Mouse (Mus musculus) neural tube, embryonic 11.5 days (tissue): ENCODE results near the gene Xpr1. TPM values are rescaled to one million over a fixed set of nuclear protein-coding genes. Genes with fewer than 3 reads are reported as not detected.

ENCODE experiments used
- ATAC-seq: fragments of 200-750 bp; cut with Nextera tagmentation; 2 replicates; pipeline ENCODE4 v1.8.0; 2017; ENCODE audit warnings: moderate number of reproducible peaks, mild to moderate bottlenecking, moderate TSS enrichment, moderate library complexity; ENCODE audit not compliant: insufficient read depth, low FRiP score, low TSS enrichment
- DNase-seq: peaks from one replicate; pipeline ENCODE4 v3.0.0-alpha.2; 2015; ENCODE audit warnings: low spot score
- H3K27ac ChIP-seq: fragments of 300-500 bp; sonication (generic); 2 replicates; pipeline ENCODE4 v1.5.1; 2014; ENCODE audit warnings: low read depth, mild to moderate bottlenecking, low read length
- H3K27me3 ChIP-seq: fragments of 300-500 bp; sonication (generic); 2 replicates; pipeline ENCODE4 v1.6.1; 2014; ENCODE audit warnings: mild to moderate bottlenecking, low read length, mixed read lengths; ENCODE audit not compliant: control insufficient read depth, insufficient read depth
- H3K36me3 ChIP-seq: fragments of 300-500 bp; sonication (generic); 2 replicates; pipeline ENCODE4 v1.6.1; 2014; ENCODE audit warnings: mild to moderate bottlenecking, low read length, moderate library complexity, mixed read lengths; ENCODE audit not compliant: control insufficient read depth, insufficient read depth
- H3K4me1 ChIP-seq: fragments of 300-500 bp; sonication (generic); 2 replicates; pipeline ENCODE4 v1.6.1; 2014; ENCODE audit warnings: low read length, mixed read lengths; ENCODE audit not compliant: control insufficient read depth, insufficient read depth
- H3K4me2 ChIP-seq: fragments of 300-500 bp; sonication (generic); 2 replicates; pipeline ENCODE4 v1.6.1; 2014; ENCODE audit warnings: low read depth, mild to moderate bottlenecking, moderate library complexity
- H3K4me3 ChIP-seq: fragments of 300-500 bp; sonication (generic); 2 replicates; pipeline ENCODE4 v1.5.1; 2014; ENCODE audit warnings: low read depth, low read length
- H3K9ac ChIP-seq: fragments of 300-500 bp; sonication (generic); 2 replicates; pipeline ENCODE4 v1.6.1; 2014; ENCODE audit warnings: mild to moderate bottlenecking, low read length
- H3K9me3 ChIP-seq: fragments of 300-500 bp; sonication (generic); 2 replicates; pipeline ENCODE4 v1.6.1; 2016; ENCODE audit warnings: low read length; ENCODE audit not compliant: control insufficient read depth
- WGBS: fragments of 180-500 bp; shearing (Covaris S2); extraction: QIAGEN DNeasy Blood & Tissue Kit; methylation state at CpG from one replicate; pipeline ENCODE4 v1.1.7; 2014; 5-methylcytosine and 5-hydroxymethylcytosine counted together
- polyA plus RNA-seq: library from polyadenylated mRNA; unstranded; fragments of >200 nt; fragmentation: Nextera tagmentation; extraction: Ambion mirVana; gene quantifications from 2 replicates; pipeline ENCODE4 v1.2.1, GENCODE M21; 2014

Gene Xpr1
- polyA plus RNA-seq, 1 experiment from 2014 or later = 15.0 TPM

DNA sequence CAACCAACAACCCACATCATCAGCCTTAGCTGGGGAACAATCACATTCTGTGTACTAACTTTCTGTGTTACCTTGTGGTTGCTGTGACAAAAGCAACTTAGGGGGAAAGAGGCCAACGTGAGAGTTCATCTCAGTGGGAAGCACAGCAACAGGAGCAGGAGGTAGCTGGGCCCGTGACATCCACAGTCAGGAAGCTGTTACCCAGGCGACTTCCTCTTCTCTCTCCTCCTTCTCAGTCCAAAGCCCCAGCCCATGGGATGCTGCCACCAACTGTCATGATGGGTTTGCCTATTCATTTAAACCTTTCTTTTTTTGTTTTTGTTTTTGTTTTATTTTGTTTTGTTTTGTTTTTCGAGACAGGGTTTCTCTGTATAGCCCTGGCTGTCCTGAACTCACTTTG is 25.7 kb downstream of the Xpr1 start:
- 67% methylated on average over 4 of the region's 4 CpGs for WGBS
- Histone ChIP-seq H3K4me3 (no peak overlapping the region), H3K9ac (no peak overlapping the region), H3K27ac (no peak overlapping the region), H3K4me1 (no peaks in the 10 kb centered on the region), H3K27me3 (no peaks in the 10 kb centered on the region), H3K36me3 (no peaks in the 10 kb centered on the region), H3K4me2 (no peak overlapping the region), H3K9me3 (no peaks in the 10 kb centered on the region)
- no peak for ATAC-seq
- DNase-seq = no peak

DNA sequence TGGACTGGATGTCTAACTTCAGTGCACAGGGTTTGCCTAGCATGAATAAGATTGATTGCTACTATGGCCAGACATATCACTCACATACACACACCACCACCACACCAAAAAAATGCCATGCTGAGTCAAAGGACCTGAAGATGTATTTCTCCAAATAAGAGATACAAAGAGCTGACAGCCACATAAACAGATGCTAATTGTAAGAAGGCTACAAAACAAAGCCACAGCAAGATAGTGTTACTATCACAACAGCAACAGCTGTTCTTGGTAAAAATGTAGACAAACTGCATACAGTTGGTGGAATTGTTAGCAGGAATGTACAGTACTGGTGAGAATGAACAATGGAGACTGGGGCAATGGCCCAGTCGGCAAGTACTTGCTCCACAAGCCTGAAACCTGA is 28.8 kb downstream of the Xpr1 start:
- no peaks in the 10 kb centered on the region for H3K4me1 ChIP-seq
- H3K4me2 ChIP-seq = no peak overlapping the region
- H3K27ac ChIP-seq = no peak overlapping the region
- no peak overlapping the region for H3K4me3 ChIP-seq
- DNase-seq = no peak
- no peaks in the 10 kb centered on the region for H3K36me3 ChIP-seq
- ATAC-seq = no peak
- H3K27me3 ChIP-seq = no peaks in the 10 kb centered on the region
- no peaks in the 10 kb centered on the region for H3K9me3 ChIP-seq
- WGBS = 27% methylated on average over 1 of the region's 1 CpGs
- H3K9ac ChIP-seq = no peak overlapping the region

DNA sequence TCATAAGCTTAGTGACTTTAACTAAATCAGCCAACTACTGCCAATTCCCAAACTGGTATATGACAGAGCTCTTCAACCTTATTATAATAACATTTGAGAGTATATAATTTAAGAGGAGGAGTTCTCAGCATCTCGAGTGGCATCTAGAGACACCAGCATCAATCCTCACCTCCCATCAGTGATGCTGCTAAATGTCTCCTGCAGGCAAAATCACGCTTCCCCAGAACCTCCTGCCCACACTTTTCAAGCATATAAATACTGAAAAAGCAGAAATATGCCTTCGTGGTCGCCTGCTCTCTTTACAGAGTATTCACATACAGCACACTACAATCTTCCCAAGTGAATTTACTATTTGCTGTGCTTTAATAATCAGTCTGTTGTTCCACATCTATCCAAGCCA is 30.7 kb downstream of the Xpr1 start:
- no peak overlapping the region for H3K27ac ChIP-seq
- no peak overlapping the region for H3K4me2 ChIP-seq
- H3K4me3 ChIP-seq = no peak overlapping the region
- no peaks in the 10 kb centered on the region for H3K36me3 ChIP-seq
- no peaks in the 10 kb centered on the region for H3K9me3 ChIP-seq
- 88% methylated on average over 4 of the region's 4 CpGs for WGBS
- ATAC-seq (no peak), DNase-seq (no peak)
- H3K9ac ChIP-seq = no peak overlapping the region
- no peaks in the 10 kb centered on the region for H3K4me1 ChIP-seq
- no peaks in the 10 kb centered on the region for H3K27me3 ChIP-seq

DNA sequence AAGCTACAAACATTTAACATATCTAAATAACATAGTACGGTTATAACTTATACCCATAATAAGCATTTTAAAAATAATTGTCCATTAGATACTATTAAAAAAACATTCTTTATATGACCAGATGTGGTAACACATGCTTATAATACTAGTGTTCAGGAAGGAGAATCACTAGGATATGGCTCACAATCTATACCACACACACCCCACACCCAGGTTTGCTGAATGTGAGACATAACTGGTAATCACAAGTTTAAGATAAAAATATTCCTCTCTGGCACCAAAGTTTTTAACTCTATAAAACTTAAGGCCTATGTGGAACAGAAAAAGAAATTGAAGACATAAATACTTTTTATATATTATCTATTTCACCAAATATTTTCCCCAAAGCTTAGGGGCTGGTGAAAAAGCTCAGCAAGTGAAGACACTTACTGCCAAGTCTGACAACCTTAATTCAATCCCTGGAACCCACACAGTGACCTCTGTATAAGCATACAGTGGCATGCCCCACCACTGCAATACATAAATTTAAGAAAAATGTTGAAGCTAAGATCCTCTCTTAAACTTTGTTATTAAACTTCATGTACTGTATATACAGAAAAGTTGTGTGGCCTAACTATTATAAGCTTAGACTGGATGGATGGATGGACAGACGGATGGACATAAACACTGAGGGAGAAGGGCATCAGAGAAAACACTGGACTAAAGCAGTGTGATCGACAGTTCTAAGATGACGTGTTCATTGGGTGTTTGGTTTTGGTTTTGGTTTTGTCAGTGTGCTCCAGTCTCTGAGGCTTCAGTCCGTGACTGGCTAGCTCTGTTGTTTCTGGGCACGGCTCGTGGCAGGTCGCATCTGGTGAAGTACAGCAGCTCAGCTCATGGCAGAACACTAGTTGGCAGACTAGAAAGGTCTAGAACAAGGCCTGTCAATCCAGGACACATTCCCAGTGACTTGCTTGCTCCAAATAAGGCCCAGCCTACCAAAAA is 33.6 kb downstream of the Xpr1 start:
- H3K4me3 ChIP-seq = no peak overlapping the region

DNA sequence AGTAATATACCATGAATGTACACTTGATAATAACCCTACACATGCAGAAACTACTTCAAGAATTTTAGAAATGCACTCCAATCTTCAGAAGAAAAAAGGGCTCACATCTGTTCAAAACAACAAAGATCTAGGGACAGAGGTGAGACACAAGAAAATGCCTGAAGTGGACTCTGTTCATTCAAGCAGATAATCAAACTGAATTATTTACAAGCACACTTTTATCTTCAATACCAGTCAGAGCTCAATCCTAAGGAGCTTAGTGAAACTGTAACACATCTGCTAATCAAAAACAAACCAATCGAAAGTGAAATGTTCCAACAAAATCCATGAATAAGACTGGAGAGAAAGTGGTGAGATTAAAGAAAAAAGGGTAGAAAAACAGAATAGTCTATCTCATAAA is 35.3 kb downstream of the Xpr1 start:
- no peak overlapping the region for H3K27ac ChIP-seq
- no peaks in the 10 kb centered on the region for H3K36me3 ChIP-seq
- H3K4me2 ChIP-seq = no peak overlapping the region
- DNase-seq (no peak), ATAC-seq (no peak)
- H3K9me3 ChIP-seq = no peaks in the 10 kb centered on the region
- no peak overlapping the region for H3K4me3 ChIP-seq
- no peak overlapping the region for H3K9ac ChIP-seq
- 96% methylated on average over 1 of the region's 1 CpGs for WGBS
- no peaks in the 10 kb centered on the region for H3K4me1 ChIP-seq
- H3K27me3 ChIP-seq = no peaks in the 10 kb centered on the region

More for the DNA sequence above, 33.6 kb downstream of the Xpr1 start:
- Histone ChIP-seq H3K9me3 (no peaks in the 10 kb centered on the region), H3K4me2 (no peak overlapping the region), H3K4me1 (no peaks in the 10 kb centered on the region), H3K27me3 (no peaks in the 10 kb centered on the region), H3K9ac (no peak overlapping the region), H3K27ac (no peak overlapping the region), H3K36me3 (no peaks in the 10 kb centered on the region)
- ATAC-seq = no peak
- 93% methylated on average over 8 of the region's 8 CpGs for WGBS
- DNase-seq = no peak

DNA sequence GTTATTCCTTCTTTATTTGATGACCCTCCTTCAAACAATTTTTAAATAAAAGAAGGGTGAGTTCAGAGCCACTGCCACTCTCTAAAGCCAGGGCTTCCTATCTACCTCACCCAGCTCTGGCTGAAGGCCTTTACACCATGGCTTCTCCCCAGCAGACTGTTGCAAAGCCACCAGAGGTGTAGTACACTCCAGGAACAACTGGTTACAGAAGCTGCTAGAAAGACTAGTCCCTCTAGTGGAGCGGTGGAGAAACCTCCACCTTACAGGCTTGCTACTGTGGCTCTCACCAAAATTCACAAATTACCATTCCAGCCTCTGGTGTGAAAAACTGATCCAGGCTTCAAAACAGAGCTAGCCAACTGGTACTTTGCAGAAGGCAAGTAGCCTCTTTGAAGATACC is 37.9 kb downstream of the Xpr1 start:
- H3K9ac ChIP-seq = no peak overlapping the region
- no peaks in the 10 kb centered on the region for H3K9me3 ChIP-seq
- H3K27me3 ChIP-seq = no peaks in the 10 kb centered on the region
- WGBS = 92% methylated on average over 1 of the region's 1 CpGs
- no peak overlapping the region for H3K4me2 ChIP-seq
- no peak for ATAC-seq
- no peak for DNase-seq
- no peaks in the 10 kb centered on the region for H3K36me3 ChIP-seq
- H3K4me3 ChIP-seq = no peak overlapping the region
- H3K27ac ChIP-seq = no peak overlapping the region
- no peaks in the 10 kb centered on the region for H3K4me1 ChIP-seq

DNA sequence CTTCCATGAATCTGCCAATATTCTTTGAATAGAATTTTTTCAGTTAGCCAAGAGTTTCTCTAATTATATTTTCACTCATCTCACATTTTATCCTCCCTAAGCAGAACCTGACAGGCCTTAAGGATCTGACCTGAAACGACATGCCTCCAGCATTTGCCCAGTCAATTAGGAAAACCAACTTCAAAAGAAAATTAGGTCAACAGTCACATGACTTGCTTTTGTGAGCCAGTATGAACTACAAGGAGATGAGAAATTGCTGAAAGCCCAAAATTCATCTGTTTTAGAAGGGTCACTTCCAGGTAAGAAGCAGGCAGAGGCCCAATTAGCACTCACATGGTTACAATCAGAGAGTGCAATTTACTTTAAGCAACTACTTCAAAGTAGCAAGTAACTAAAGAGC is 44.4 kb downstream of the Xpr1 start:
- 64% methylated on average over 1 of the region's 1 CpGs for WGBS
- no peak overlapping the region for H3K27ac ChIP-seq
- H3K9me3 ChIP-seq = no peaks in the 10 kb centered on the region
- no peaks in the 10 kb centered on the region for H3K36me3 ChIP-seq
- no peak overlapping the region for H3K4me3 ChIP-seq
- H3K9ac ChIP-seq = no peak overlapping the region
- ATAC-seq = no peak
- DNase-seq = no peak
- H3K4me1 ChIP-seq = no peaks in the 10 kb centered on the region
- H3K4me2 ChIP-seq = no peak overlapping the region
- no peaks in the 10 kb centered on the region for H3K27me3 ChIP-seq

DNA sequence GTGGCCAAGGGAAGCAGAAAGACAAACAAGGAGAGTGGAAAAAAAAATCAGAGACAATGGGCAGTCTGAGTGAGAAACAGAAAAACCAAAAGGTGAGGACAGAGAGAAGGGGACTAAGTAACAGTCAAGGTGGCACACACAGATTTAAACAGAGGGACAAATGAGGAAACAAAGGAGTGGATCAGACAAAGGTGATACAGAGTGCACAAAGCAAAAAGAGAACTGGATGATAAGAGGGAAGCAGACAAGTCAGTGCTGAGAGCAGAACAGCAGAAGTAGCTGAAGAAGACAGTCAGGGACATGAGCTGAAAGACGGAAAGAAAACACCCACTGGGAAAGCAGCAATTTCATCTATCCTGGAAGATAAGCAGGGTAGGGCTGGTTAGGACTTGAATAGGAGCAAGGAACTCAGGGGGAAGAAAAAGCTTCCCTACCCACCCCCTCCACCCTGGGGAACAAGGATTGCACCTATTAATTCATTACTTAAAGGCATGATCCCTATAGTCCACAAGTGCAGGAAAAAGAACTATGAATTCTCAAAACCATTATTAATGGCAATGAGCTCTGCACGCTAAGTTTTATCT is 47.0 kb downstream of the Xpr1 start:
- Histone ChIP-seq H3K36me3 (no peaks in the 10 kb centered on the region), H3K4me1 (no peaks in the 10 kb centered on the region), H3K4me3 (no peak overlapping the region), H3K4me2 (no peak overlapping the region), H3K9me3 (no peaks in the 10 kb centered on the region), H3K9ac (no peak overlapping the region), H3K27me3 (no peaks in the 10 kb centered on the region), H3K27ac (0 out of 2 replicates have a peak overlapping the region, but pooled peaks have one; percentile 44)
- DNase-seq (no peak), ATAC-seq (no peak)
- 73% methylated on average over 2 of the region's 2 CpGs for WGBS

DNA sequence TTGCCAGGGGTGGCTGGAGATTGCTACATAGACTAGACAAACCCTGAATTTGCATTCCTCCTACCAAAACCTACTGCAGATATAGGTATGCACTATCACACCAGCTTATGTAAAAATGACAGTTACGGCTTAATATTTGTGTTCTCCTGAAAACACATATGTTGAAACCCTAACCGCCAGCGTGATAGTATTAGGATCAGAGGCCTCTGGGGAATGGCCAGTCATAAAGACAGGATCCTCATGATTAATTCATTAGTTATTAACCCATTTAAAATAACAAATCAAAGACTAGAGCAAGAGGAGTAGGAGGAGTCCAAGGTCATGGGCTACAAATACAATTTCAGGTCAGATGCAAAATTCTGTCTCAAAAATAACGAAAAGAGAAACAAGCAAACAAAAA is 50.8 kb downstream of the Xpr1 start:
- DNase-seq = no peak
- WGBS = 77% methylated on average over 4 of the region's 4 CpGs
- no peak overlapping the region for H3K27ac ChIP-seq

More for the DNA sequence above, 50.8 kb downstream of the Xpr1 start:
- no peak overlapping the region for H3K9ac ChIP-seq
- no peaks in the 10 kb centered on the region for H3K4me1 ChIP-seq
- no peaks in the 10 kb centered on the region for H3K36me3 ChIP-seq
- H3K4me2 ChIP-seq = no peak overlapping the region
- no peak overlapping the region for H3K4me3 ChIP-seq
- no peaks in the 10 kb centered on the region for H3K27me3 ChIP-seq
- H3K9me3 ChIP-seq = no peaks in the 10 kb centered on the region
- ATAC-seq = no peak
